Mouse (Mus musculus) megakaryocyte, adult 5-6 weeks (primary cell): ENCODE results near the gene Tgfb2. TPM values are rescaled to one million over a fixed set of nuclear protein-coding genes. Genes with fewer than 3 reads are reported as not detected.

Experiments
- ATAC-seq: 2 replicates; pipeline ENCODE4 v1.8.0; 2016; ENCODE audit warnings: mild to moderate bottlenecking, inconsistent platforms; ENCODE audit not compliant: poor library complexity, severe bottlenecking
- total RNA-seq, 2 experiments: library from RNA; stranded (forward) in 1 of 2; stranded (reverse) in 1 of 2; fragments of 153-499, 151-499 nt in 1 of 2; fragments of 221-1000, 200-1000 nt in 1 of 2; gene quantifications; 2 replicates each; pipeline versions ENCODE4 v1.2.3 to v1.2.4; 2015 to 2017

The Tgfb2 gene
- total RNA-seq, 2 experiments from 2014 or later: not detected

GRCm38 (mm10) chr1:186657559-186658219 lies 48.1 kb downstream of the Tgfb2 start:
- peak; percentile 27; the same call in 1 of the 2 replicates for ATAC-seq

GRCm38 (mm10) chr1:186656732-186657329 lies 49.0 kb downstream of the Tgfb2 start:
- ATAC-seq: no peak

- no peak for ATAC-seq
These were observed 49.6 kb downstream of the Tgfb2 start for GRCm38 (mm10) chr1:186656201-186656600.

- ATAC-seq: no peak
These were observed 50.7 kb downstream of the Tgfb2 start for GRCm38 (mm10) chr1:186655096-186655495.

- no peak for ATAC-seq
These were observed 53.6 kb downstream of the Tgfb2 start for GRCm38 (mm10) chr1:186652208-186652607.

GRCm38 (mm10) chr1:186650011-186650410 lies 55.8 kb downstream of the Tgfb2 start:
- no peak for ATAC-seq

- ATAC-seq: no peak
These were observed 68.2 kb downstream of the Tgfb2 start for GRCm38 (mm10) chr1:186637304-186638213.

GRCm38 (mm10) chr1:186635045-186635444 lies 70.7 kb downstream of the Tgfb2 start:
- ATAC-seq: no peak

- no peak for ATAC-seq
These were observed 74.3 kb downstream of the Tgfb2 start for GRCm38 (mm10) chr1:186631457-186631856.

- ATAC-seq: no peak
These were observed 74.8 kb downstream of the Tgfb2 start for GRCm38 (mm10) chr1:186630971-186631370.

GRCm38 (mm10) chr1:186627451-186627995 lies 78.3 kb downstream of the Tgfb2 start:
- ATAC-seq: no peak

GRCm38 (mm10) chr1:186624474-186624873 lies 81.3 kb downstream of the Tgfb2 start:
- ATAC-seq: no peak

GRCm38 (mm10) chr1:186621812-186622211 lies 84.0 kb downstream of the Tgfb2 start:
- no peak for ATAC-seq

- ATAC-seq: no peak
These were observed 87.5 kb downstream of the Tgfb2 start for GRCm38 (mm10) chr1:186618285-186618684.

GRCm38 (mm10) chr1:186611371-186611770 lies 94.4 kb downstream of the Tgfb2 start:
- ATAC-seq: no peak

- ATAC-seq: no peak
These were observed 95.3 kb downstream of the Tgfb2 start for GRCm38 (mm10) chr1:186610481-186610880.

- no peak for ATAC-seq
These were observed 96.0 kb downstream of the Tgfb2 start for GRCm38 (mm10) chr1:186609793-186610233.

GRCm38 (mm10) chr1:186608116-186608515 lies 97.7 kb downstream of the Tgfb2 start:
- no peak for ATAC-seq

GRCm38 (mm10) chr1:186605635-186606034 lies 100.2 kb downstream of the Tgfb2 start:
- no peak for ATAC-seq

- ATAC-seq: no peak
These were observed 101.7 kb downstream of the Tgfb2 start for GRCm38 (mm10) chr1:186604124-186604523.

- no peak for ATAC-seq
These were observed 117.6 kb downstream of the Tgfb2 start for GRCm38 (mm10) chr1:186588226-186588625.
